Mouse (Mus musculus): ENCODE measurements around the gene Naglu.
"Not testable (repeated sequence)": the region's sequence is repeated elsewhere in the genome, so short reads cannot be mapped to it uniquely, and the experiment has no call there.

The Naglu gene

DNA sequence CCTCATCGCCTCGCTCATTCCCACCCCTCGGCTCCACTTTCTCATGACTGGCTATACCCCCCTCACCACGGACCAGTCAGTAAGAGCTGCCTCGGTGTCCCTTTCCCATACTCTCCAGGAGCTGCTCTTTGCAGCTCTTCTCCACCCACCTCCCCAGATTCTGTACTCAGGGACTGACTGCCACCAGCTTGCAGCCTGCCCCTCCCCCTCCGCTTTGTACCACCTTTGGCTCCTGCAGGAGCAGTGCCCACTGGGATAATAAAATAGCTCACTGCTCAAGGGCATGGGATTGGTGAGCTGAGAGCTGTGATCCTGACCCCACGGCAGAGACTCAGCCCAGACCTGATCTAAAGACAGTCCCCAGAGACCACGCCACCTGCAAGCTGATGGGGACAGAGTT is 54.7 kb downstream of the Naglu start:
- DNase-seq (ENCODE audit: low spot score in 2 of 2) = not testable (repeated sequence)

DNA sequence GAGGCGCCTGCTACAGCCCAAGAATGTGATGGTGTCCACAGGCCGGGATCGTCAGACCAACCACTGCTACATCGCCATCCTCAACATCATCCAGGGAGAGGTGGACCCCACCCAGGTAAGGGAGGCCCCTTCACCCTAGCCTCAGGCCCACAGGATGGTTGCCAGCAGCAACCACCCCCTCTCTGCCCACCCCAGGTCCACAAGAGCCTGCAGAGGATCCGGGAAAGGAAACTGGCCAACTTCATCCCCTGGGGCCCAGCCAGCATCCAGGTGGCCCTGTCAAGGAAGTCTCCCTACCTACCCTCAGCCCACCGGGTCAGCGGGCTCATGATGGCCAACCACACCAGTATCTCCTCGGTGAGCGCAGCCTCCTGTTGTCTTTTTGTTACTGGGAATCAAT is 55.2 kb downstream of the Naglu start:
- not testable (repeated sequence) for DNase-seq (ENCODE audit: low spot score in 2 of 2)

DNA sequence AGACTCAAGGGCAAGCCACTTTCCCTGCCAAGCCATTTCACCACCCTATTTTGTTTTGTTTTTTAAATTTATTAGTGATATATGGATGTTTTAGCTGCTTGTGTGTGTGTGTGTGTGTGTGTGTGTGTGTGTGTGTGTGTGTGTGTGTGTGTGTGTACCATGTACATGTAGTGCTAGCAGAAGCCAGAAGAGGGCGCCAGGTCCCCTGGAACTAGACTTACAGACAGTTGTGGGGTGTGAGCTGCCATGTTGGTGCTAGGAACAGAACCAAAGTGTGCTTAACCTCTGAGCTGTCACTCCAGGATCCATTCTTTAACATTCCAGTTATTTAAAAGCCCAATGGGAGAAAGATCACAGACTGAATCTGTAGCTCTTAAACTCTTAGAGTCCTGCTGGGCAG is 57.3 kb downstream of the Naglu start:
- DNase-seq (ENCODE audit: low spot score in 2 of 2) = no peak

Measured in frontal cortex, postnatal 36 days (tissue).